Mouse (Mus musculus) urinary bladder, adult 2 months (tissue): ENCODE data around the gene Sash3. TPM values are rescaled to one million over a fixed set of nuclear protein-coding genes. Genes with fewer than 3 reads are reported as not detected.

ENCODE experiments used
- DNase-seq: peaks from one replicate; pipeline ENCODE4 v3.0.0; 2022; ENCODE audit warnings: low spot score
- polyA plus RNA-seq: library from polyadenylated mRNA; depleted of rRNA; stranded (reverse); fragments of >200 nt; gene quantifications from 2 replicates; pipeline ENCODE4 v1.2.3, GENCODE M21; 2012

Gene Sash3
- polyA plus RNA-seq, 1 experiment: 3.0 TPM

GRCm38 (mm10) chrX:48140286-48140877 is 5.9 kb upstream of the Sash3 start:
- no peak for DNase-seq

DNA sequence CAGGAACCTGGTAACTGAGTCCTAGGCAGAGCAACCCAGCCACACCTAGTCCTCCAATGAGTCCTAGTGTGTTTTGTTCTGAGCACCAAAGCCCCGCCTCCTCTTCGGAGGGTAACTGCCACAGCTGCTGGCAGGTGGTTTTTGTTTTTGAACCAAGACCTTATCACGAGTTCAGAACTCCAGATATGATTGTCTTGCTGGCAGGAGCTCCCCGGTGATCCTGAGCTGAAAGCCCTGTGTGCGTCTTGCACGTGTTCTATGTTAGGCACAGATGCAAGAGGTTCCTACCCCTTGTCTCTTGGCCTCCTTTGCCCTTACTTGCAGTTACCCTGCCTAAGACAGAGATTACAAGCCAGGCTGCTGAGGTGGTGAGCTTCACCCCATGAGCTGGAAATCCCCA is 4.8 kb upstream of the Sash3 start:
- DNase-seq: no peak

GRCm38 (mm10) chrX:48143415-48144335 is 2.6 kb upstream of the Sash3 start:
- no peak for DNase-seq

GRCm38 (mm10) chrX:48147226-48147625 is 990 bp downstream of the Sash3 start:
- no peak for DNase-seq

- no peak for DNase-seq
These were observed 1.5 kb downstream of the Sash3 start for GRCm38 (mm10) chrX:48147741-48148186.

DNA sequence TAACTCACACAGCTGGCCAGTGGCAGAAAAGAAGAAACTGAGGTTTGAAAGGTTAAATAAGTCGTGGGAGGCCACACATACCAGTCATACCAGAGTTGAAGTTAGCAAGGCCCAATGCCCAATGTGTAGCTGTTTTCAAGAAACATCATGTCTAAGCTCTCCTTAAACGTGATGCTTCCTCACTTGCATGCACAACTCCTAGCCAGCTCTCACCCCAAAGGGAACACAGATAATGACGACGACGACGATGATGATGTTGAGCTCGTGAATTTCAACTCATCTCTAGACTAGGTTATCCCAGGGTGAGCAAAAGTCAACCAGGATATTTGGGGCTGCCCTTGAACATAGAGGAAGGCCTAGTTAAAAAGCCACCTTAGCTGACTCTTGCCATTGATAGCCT is 5.9 kb downstream of the Sash3 start:
- DNase-seq: no peak

GRCm38 (mm10) chrX:48153414-48153813 is 7.2 kb downstream of the Sash3 start:
- DNase-seq: no peak

- DNase-seq: no peak
These were observed 7.7 kb downstream of the Sash3 start for GRCm38 (mm10) chrX:48153949-48154348.

GRCm38 (mm10) chrX:48155489-48155888 is 9.3 kb downstream of the Sash3 start:
- no peak for DNase-seq

GRCm38 (mm10) chrX:48157396-48157795 is 11.2 kb downstream of the Sash3 start:
- DNase-seq: no peak

- DNase-seq: no peak
These were observed 12.1 kb downstream of the Sash3 start for GRCm38 (mm10) chrX:48158229-48158919.

DNA sequence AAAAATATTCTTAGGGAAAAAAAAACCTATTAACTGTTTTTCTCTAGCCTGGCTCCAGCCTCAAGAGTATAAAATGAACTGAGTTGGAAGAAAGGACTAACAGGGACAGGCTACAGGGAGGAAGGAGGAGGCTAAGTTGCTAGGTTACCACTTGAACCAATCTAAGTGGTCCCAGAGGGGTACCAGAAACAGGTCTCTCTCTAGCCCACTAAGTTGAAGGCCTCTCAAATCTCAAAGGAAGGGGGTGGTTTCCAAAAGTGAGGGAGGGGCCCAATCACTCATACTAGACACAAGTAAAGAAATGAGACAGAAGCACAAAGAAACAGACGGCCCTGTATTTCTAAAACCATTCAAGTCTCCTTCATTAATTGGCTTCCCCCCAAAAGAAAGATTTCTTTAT is 23.7 kb downstream of the Sash3 start:
- no peak for DNase-seq

DNA sequence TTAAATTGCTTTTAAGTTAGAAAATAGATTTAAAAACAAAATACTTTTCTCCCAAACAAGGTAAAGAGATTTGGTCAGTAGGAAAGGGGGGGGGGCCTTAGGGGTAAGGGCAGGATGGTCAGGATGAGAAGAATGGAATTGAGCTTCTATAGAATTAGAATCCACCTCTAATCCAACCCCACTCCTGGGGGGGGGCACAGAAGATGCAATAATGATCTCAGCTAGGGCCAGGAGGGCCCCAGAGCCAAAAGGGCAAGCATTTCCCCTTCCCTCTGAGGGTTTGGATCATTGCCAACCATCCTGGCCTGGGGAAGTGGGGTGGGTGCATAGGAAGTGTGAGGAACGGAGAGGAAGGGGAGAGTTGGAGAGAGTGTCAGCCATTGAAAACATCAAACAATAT is 24.1 kb downstream of the Sash3 start:
- no peak for DNase-seq

GRCm38 (mm10) chrX:48181844-48182243 is 35.6 kb downstream of the Sash3 start:
- no peak for DNase-seq

DNA sequence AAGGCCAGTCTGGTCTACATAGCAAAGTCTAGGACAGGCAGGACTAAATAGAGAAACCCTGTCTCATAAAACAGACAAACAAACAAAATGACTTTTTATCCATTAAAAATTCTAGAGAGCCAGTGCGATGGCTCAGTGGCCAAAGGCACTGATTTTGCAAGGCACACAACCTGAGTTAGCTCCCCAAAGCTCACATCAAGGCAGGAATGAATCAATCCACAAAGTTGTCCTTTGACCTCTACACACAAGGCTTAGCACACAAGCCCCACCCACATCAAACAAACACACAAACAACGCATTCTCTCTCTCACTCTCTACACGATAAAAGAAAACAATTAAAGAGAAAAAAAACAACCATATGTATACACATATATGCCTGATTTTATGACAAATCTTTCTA is 38.5 kb downstream of the Sash3 start:
- no peak for DNase-seq

GRCm38 (mm10) chrX:48191261-48191660 is 45.0 kb downstream of the Sash3 start:
- DNase-seq: no peak

DNA sequence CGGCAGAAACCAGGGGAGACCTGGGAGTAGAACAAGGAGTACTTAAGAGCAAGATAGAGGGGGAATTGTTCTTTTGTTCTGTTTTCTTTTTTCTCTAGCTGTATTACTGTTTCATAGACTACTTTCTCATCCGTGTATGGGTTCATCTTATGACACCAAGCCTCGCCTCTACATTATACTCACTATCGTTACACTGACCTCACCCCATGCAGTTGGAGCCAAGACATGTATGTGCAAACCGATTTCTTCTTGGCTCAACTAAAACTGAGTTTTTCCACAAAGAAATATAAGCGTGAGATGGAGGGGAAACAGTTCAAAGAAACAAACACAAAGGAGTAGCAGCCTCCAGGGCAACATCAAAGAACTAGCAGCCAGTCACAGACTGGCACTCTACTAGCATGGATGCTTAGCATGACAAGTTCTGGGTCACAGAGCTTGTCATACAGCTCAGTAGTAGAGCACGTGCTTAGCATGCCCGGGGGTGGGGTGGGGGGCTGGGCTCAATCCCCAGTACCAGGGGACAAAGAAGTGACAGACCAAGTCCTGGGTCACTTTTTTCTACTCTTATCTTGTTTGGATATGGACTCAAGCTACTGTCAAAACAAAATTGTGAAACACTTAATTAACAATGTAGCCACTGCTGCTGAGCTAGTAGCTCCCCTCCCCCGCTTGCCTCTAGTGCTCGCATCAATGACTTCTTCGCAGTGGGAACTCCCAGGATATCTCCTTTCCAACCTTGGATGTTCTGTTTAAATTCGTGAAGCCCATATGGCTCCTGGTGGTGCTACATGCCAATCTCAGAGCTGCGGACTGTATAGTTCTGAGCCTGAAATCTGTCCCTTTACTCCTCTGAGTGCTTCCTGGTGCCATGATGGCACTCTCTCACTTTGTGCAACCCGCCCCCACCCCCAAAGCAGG is 47.3 kb downstream of the Sash3 start:
- DNase-seq: no peak

- DNase-seq: no peak
These were observed 51.6 kb downstream of the Sash3 start for GRCm38 (mm10) chrX:48197856-48198255.

DNA sequence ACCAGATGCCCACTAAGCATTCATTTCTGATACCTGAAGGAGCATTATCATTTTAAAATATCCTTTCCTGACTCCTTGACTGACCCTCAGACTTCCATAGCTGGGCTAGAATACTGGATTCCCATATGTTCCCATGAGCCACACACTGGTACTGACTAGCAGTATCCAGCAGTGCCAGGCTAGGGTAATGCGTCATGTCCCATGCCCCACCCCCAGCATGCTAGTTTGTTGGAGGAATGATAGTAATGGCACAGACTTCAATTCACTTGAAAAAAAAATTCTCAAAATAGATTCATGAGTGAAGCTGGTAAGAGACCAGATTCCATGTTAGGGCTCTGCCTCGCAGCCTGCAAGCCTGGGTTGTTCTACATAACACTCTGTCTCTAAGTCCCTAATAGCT is 52.8 kb downstream of the Sash3 start:
- no peak for DNase-seq

DNA sequence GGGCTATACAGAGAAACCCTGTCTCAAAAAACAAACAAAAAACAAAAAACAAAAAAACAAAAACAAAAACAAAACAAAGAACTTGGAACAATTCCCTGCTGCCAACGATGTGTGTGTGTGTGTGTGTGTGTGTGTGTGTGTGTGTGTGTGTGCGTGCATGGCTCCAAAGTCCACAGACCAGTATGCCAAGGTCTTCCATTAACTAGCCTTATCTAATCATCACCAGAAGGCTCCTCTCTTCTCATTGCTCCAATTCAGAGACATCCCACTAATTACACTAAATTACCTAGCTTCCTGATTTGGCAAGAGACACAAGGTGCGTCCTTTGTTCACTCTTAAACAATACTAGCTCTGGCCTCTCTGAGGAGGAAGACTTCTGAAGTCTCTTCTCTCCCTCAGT is 54.5 kb downstream of the Sash3 start:
- DNase-seq: no peak

DNA sequence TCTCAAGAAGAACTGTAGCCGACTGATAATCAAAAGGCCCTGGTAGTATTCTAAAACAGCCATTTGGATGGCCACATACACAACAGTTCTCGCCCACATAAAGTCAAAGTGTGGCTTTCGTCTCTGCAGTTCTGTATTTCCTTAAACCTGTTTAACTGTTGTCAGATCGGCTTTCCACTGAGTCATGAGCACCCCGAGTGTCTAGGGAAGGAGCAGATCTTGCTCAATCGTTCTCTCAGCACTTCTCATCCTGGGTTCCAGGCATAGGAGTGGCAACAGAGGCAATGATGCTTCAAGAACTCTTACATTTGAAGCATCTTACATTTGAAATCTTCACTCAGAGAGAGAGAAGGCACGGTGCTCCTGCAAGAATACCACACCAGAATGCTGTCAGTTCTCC is 55.7 kb downstream of the Sash3 start:
- no peak for DNase-seq

GRCm38 (mm10) chrX:48202436-48202835 is 56.2 kb downstream of the Sash3 start:
- DNase-seq: no peak
